Mouse (Mus musculus) spleen, postnatal 10 days (tissue): ENCODE data around the gene AW549877.
A peak's percentile ranks its signal among the peaks of the same experiment; 100 is the strongest.

ENCODE experiments used
- DNase-seq, 2 experiments: peaks; one replicate each; pipeline ENCODE4 v3.0.0; 2021 to 2022; ENCODE audit warnings: low spot score in 2 of 2

Gene AW549877

DNA sequence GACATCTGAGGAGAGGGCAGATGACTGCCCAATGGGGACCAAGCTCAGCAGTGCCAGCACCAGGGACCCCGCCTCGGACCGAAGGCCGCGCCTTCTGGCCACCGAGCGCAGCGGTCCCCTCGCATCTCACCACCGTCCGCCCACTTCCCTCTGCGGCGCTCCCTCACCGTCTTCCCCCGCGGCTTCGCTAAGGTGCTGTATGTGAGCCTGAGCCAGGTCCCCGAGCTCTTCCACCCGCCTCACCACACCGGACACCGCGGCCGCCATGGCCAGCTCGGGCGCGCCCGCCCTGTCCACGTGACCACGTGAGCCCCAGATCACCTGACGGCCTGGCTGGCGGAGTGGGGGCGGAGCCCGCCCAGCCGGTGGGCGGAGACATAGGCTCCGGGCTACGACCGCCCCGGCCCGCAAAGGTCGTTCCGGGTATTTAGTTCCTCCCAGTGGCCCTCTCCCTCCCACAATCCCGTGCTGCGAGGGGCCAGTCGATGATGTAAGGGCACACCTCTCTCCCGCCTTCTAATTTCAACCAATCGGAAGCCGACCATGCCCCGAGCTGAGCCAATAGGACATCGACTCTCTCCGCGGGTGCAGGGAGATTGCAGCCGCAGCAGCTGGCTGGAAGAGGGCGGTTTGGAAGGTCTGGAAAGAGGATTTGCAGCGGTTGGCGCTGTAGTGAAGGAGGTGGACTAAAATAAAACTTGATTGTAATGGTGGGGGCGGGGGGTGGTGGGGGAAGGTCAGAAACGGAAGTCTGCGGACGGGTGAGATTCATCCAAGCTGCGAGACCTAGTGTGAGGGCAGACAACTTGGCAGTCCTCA lies at the start of gene AW549877:
Gene AW549877 (minus strand): TSS at position 297 of the 819 bp plus-strand sequence.
- peak; percentile 95 to 98 for DNase-seq

DNA sequence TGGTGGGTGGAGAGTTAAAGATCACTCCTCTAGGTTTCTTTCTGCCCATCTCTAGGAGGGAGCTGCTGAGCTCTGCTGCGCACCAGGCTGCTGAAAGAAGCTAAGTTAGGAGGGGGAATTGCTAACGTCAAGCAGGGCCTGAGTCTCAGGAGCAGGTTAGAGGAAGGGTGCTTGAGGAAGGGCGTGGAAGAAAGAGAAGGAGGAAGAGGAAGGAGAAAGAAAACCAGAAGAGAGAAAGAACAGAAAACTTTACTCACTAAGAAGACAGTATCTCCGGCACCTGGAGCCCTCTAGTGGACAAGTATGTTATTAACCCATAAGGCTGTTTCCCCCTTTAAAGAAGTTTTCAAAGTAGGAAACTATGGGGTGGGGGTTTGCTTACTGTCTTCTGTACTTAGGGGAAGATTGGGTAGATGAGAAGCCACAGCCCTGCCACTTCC lies 47.5 kb upstream of the AW549877 start:
- peak in 1 of 2 experiments; percentile 24 for DNase-seq

DNA sequence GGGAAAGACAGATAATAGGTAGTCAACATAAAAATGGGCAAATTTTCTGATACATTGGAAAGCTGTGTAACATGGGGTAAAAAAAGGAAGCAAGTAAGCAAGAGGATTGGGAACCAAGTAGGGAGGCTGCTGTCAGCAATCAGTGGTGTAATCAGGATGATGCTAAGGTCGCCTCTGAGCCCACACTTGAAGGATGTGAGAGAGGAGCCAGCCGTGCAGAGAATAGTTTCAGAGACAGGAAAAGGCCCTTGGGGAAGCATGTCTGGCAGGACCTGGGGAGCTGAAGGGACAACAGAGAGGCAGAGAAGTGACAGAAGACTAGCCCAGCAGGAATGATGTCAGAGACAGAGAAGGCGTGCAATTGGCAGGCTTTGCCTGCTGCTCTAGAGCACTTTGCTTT lies 46.9 kb upstream of the AW549877 start:
- no peak for DNase-seq

GRCm38 (mm10) chr15:4033168-4034004 lies 37.8 kb upstream of the AW549877 start:
- no peak for DNase-seq

GRCm38 (mm10) chr15:4028960-4029359 lies 33.4 kb upstream of the AW549877 start:
- no peak for DNase-seq

- no peak for DNase-seq
Measured at GRCm38 (mm10) chr15:4028411-4028700, 32.8 kb upstream of the AW549877 start.

GRCm38 (mm10) chr15:4027671-4028410 lies 32.3 kb upstream of the AW549877 start:
- no peak for DNase-seq

- peak; percentile 61 to 73 for DNase-seq
Measured at GRCm38 (mm10) chr15:4026831-4027584, 31.5 kb upstream of the AW549877 start.

DNA sequence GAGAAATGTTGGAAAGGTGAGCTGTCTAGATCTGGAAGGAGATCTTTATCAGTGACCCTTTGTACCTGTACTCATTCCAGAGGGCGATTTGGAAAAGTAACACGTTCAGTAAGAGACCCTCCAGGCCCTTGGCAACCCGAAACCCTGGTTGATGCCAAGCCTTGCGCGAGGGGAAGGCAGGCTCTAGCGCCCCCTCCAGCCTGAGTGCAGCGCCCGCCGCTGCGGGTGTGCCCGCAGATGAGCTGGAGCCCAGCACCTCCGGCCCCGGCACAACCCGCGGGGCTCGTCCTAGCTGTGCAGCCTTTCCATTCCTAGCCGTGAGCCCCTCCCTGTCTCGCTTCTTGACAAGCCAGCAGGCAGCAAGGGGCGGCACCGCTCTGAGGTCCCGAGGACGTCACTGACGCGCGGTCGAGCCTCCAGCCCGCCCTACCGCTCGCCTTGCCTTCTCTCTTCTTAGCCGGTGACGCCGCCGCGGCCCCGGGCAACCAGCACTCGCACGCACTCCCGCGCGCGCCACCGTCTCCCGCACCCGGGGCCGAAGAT lies 30.8 kb upstream of the AW549877 start, which contains the start of gene Oxct1:
Gene Oxct1 (plus strand): TSS at position 153 of the 543 bp plus-strand sequence.
- DNase-seq = peak; percentile 59 to 82

DNA sequence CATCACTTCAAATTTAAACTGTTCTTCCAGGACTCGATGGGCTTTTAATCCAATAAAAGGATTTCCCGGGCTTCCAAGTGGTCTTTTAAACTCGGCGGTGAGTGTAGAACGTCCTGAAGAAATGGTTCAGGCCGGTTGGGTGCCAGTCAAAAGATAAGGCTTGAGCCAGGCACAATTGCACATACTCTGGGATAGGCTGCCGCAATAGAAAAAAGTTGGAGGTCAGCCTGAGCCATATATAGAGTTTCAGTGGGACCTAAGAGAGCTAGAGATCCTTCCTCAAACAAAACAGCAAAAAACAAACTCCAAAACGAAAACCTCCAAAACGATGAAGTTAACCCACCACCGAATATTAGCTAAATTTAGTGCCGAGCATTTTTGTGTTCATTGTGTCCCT lies 30.0 kb upstream of the AW549877 start:
- DNase-seq = no peak

DNA sequence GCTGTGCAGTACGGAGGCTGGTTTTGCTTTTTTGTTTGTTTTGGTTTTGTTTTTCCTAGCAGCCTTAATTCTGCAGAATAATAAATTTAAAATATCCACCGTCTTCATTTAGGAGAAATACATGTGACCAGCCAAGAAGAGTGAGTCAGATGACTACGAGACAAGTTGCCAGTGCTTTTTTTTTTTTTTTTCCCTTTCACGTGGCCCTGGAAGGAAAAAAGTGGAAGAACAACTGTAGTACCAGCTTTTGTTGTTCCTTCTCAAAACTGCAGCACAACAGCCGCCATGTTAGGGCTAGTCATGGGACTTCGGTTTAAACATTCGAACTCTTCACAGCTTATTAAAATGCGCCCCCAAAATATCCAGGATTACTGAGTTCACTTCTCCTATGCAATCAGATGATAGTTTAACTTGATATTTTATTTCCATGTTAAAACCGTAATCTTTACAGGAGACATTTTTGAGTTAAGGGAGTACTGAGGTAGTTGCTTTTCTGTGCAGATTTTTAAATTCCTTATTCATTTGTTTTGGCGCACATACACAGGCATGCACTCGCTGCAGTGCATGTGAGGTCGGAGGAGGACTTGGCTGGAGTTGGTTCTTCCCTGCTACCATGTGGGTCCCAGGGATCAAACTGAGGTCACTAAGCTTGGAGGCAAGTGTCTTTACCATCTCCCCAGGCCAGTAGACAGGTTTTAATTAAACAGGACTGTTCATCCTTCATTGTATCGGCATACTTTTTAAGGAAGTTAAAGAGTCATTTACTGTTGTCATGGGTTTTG lies 29.4 kb upstream of the AW549877 start:
- no peak for DNase-seq

DNA sequence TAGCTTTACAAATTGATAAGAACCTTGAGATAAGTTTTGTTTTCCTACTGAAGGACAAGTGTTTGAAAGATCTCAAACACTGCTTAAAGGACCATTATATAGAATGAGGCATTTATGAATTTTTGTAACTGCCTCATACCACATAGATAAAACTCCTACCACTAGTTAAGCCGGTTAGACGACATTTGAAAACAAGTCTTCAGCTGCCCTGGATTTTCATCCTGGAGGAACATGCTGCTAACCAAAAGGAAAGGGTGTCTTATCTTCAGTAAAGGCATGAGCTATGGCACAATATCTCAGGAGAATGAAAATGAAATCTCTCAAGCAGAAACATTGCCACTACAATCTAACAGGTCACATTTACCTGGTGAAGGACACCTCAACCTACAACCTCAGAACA lies 28.2 kb upstream of the AW549877 start:
- no peak for DNase-seq

DNA sequence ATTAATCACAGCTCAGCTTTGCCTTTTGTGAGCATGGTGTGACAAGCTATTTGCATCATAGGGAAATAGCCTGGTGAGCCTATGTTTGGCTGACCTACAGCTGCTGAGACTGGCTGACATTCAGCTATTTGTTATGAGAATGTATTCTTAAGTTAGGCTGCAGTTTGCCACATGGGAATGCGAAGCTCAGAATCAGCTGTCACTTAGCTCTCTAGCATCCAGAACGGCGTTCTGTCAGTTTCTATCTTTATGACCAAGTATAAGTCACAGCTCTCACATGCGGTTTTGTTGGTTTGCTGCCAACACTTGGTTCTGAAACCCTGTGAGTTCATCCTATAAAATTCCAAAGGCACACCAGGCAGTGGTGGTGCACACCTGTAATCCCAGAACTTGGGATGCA lies 25.2 kb upstream of the AW549877 start:
- DNase-seq = no peak

DNA sequence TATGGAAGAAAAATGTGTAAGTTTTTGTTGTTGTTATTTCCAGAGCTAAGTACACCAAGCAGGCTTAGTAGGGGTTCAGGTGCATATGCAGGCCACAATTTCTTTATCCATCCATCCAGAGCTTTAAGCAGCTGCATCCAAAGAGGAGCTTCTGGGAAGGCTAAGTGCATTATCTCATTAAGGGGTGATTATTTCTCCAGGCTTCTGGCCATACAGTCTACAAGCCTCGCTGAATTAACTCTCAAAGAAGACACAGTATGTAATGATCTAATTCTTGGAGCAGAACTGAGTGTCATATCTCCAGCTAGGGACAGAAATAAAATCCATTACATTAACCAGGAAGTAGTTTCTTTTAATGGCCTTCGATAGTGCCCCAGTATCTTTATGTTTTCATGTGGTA lies 18.3 kb upstream of the AW549877 start:
- DNase-seq = no peak

DNA sequence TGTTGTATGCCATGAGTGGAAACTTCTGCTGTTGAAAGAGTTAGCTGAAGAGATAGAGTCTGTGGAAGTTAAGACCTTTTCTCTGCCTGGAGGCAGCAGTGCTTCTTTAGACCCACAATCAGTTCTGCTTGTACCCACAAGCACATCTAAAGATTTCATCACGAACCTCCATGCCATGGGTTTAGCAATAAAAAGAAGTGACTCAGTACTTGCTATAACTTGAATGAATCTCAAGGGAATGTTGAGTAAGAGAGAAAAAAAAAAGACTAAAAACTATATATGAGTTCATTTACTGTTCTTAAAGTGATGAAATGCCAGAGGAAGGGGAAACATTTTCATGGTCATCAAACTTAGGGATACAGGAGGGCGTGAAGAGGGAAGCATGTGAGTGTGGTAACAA lies 5.0 kb upstream of the AW549877 start:
- DNase-seq = no peak

DNA sequence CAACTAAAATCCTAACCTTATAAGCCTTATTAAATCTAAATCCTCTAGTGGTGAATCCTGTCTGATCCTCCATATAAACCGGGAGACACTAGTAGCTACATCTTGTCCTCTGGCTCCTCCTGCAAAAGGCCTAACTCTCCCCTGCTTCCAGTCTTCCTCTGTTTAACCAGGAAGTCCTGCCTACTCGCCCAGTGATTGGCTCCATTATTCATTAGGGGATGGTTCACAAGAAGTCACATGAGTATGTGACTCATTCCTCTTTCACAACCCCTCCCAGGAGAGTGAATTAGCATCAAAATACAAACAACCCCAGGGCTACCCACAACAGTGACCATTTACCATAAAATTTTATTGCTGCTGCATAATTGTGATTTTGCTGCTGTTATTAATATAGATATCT lies 3.6 kb upstream of the AW549877 start:
- DNase-seq = no peak

DNA sequence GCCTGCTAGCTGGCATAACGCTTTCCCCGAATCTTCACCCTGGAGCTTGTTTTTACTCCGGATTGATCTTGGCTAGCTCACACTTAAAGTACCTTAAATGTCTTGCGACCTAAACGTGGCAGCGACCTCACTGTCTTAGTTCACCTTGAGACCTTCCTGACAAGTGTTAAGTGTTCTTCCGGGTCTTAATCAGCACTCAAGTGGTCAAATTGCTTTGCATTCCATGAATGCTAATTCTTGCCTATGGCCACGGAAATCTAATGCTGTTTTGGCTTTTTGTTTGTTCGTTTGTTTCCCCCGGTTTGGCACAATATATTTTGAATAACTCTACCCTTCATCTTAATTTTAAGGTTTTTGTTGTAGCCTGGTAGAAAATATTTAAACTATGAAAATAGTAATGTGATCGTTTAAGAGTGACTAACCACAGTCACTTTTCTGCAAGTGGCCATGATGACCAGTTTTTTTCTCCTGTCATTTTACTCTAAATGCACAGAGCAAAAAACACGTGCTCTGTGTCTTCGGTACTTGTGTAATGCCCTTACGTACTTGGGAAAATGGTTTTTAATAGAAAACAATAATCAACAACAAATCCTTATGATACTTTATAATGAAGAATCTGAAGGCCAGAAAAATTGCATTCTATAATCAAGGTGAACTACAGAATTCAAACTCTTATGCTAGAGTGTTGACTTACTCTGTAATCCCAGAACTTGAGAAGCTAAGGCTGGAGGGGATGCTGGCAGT lies 895 bp upstream of the AW549877 start:
- no peak for DNase-seq

- DNase-seq = no peak
Measured at GRCm38 (mm10) chr15:3994852-3995447, 594 bp downstream of the AW549877 start.

GRCm38 (mm10) chr15:3987981-3988380 lies 7.6 kb downstream of the AW549877 start:
- peak; percentile 14 to 74 for DNase-seq
